In genomic region chr7:28780067-28780658, GRCm38 (mm10) we compare ENCODE assay signal across 9 mouse cellular contexts. TPM values are rescaled to one million over a fixed set of nuclear protein-coding genes. Genes with fewer than 3 reads are reported as not detected.
DNase-seq lines count a peak whose midpoint lies in the region; ATAC-seq lines count a peak whose summit lies in the region.
"Had no signal": no experiment of that assay in that cellular context is flagged by ENCODE, and none has a peak within 500 bp of the region (broad histone marks: within the 10 kb centered on the region; RNA-seq: fewer than 3 reads in every experiment).

No protein-coding gene starts in this region.

- peak overlapping the region; percentile 55 for H3K9ac ChIP-seq in heart, embryonic 16.5 days (ENCODE audit: low read length)
- H3K9ac ChIP-seq in liver, embryonic 13.5 days: 0 out of 2 replicates have a peak overlapping the region, but pooled peaks have one; percentile 3
- no peak overlapping the region for H3K9ac ChIP-seq in neural tube, embryonic 11.5 days (ENCODE audit: low read length)
- peak overlapping the region; percentile 49 for H3K9ac ChIP-seq in stomach, embryonic 16.5 days (ENCODE audit: low read length)

- peak; percentile 66 for DNase-seq in fibroblast of lung, adult 2 months (ENCODE audit: low read depth)
- peak; percentile 84 to 94 for DNase-seq in kidney, postnatal 25 days
- peak; percentile 77 for DNase-seq in liver, embryonic 13.5 days
- DNase-seq in neural tube, embryonic 11.5 days (ENCODE audit: low spot score): peak; percentile 81

- peak overlapping the region; percentile 6; the same call in 1 of the 2 replicates for H3K27ac ChIP-seq in brown adipose tissue, adult 24 weeks (replicated peaks; ENCODE audit: low read depth, low read length)
- peak overlapping the region; percentile 76 for H3K27ac ChIP-seq in heart, embryonic 16.5 days (ENCODE audit: low read length)
- H3K27ac ChIP-seq in liver, embryonic 13.5 days: no peak overlapping the region
- H3K27ac ChIP-seq in neural tube, embryonic 11.5 days (ENCODE audit: low read depth, low read length): no peak overlapping the region
- H3K27ac ChIP-seq in stomach, embryonic 16.5 days (ENCODE audit: low read length): peak overlapping the region; percentile 81

- H3K36me3 ChIP-seq in heart, embryonic 16.5 days (ENCODE audit: control insufficient read depth, insufficient read depth): peaks cover 3% of the 10 kb centered on the region; the same call in 1 of the 2 replicates
- peaks cover 13% of the 10 kb centered on the region for H3K36me3 ChIP-seq in liver, embryonic 13.5 days
- peaks cover 2% of the 10 kb centered on the region; the same call in 1 of the 2 replicates for H3K36me3 ChIP-seq in neural tube, embryonic 11.5 days (ENCODE audit: control insufficient read depth, insufficient read depth, low read length)
- H3K36me3 ChIP-seq in stomach, embryonic 16.5 days (ENCODE audit: control insufficient read depth, insufficient read depth, low read length): no peaks in the 10 kb centered on the region

- 0 out of 2 replicates have a peak, but pooled peaks cover 2% of the 10 kb centered on the region for H3K4me1 ChIP-seq in brown adipose tissue, adult 24 weeks (ENCODE audit: control insufficient read depth, insufficient read depth, insufficient read length, low read length)
- peaks cover 7% of the 10 kb centered on the region for H3K4me1 ChIP-seq in heart, embryonic 16.5 days (ENCODE audit: control insufficient read depth, insufficient read depth, low read length)
- peaks cover 16% of the 10 kb centered on the region for H3K4me1 ChIP-seq in liver, embryonic 13.5 days (replicated peaks)
- H3K4me1 ChIP-seq in neural tube, embryonic 11.5 days (ENCODE audit: control insufficient read depth, insufficient read depth, low read length): no peaks in the 10 kb centered on the region
- H3K4me1 ChIP-seq in stomach, embryonic 16.5 days (ENCODE audit: control insufficient read depth, insufficient read depth, low read length): peaks cover 9% of the 10 kb centered on the region

- H3K9me3 ChIP-seq in heart, embryonic 16.5 days (replicated peaks; ENCODE audit: control insufficient read depth, low read length): no peaks in the 10 kb centered on the region
- H3K9me3 ChIP-seq in liver, embryonic 13.5 days (replicated peaks): no peaks in the 10 kb centered on the region
- H3K9me3 ChIP-seq in neural tube, embryonic 11.5 days (ENCODE audit: control insufficient read depth, low read length): no peaks in the 10 kb centered on the region
- no peaks in the 10 kb centered on the region for H3K9me3 ChIP-seq in stomach, embryonic 16.5 days (replicated peaks; ENCODE audit: control insufficient read depth, low read length)

- H3K27me3 ChIP-seq in heart, embryonic 16.5 days (ENCODE audit: control insufficient read depth, insufficient read depth, low read length): no peaks in the 10 kb centered on the region
- H3K27me3 ChIP-seq in liver, embryonic 13.5 days: no peaks in the 10 kb centered on the region
- no peaks in the 10 kb centered on the region for H3K27me3 ChIP-seq in neural tube, embryonic 11.5 days (ENCODE audit: control insufficient read depth, insufficient read depth, low read length)
- no peaks in the 10 kb centered on the region for H3K27me3 ChIP-seq in stomach, embryonic 16.5 days (ENCODE audit: control insufficient read depth, insufficient read depth, low read length)

- 44% methylated on average over 6 of the region's 6 CpGs for WGBS in heart, embryonic 16.5 days
- WGBS in liver, embryonic 13.5 days (ENCODE audit: insufficient replicate concordance): 41% methylated on average over 6 of the region's 6 CpGs
- WGBS in neural tube, embryonic 11.5 days: 48% methylated on average over 6 of the region's 6 CpGs
- WGBS in stomach, embryonic 16.5 days: 43% methylated on average over 6 of the region's 6 CpGs

- H3K4me3 ChIP-seq in brown adipose tissue, adult 24 weeks (ENCODE audit: insufficient read depth, low read depth, low read length): no peak overlapping the region
- no peak overlapping the region for H3K4me3 ChIP-seq in heart, embryonic 16.5 days (ENCODE audit: low read length)
- no peak overlapping the region for H3K4me3 ChIP-seq in liver, embryonic 13.5 days (replicated peaks)
- no peak overlapping the region for H3K4me3 ChIP-seq in neural tube, embryonic 11.5 days (ENCODE audit: low read depth, low read length)
- H3K4me3 ChIP-seq in stomach, embryonic 16.5 days (replicated peaks; ENCODE audit: low read length): no peak overlapping the region

- peak; percentile 40 for ATAC-seq in CD4-positive, CD25-positive, alpha-beta regulatory T cell, adult 4 months
- ATAC-seq in heart, embryonic 16.5 days (replicated peaks; ENCODE audit: extremely low read depth, insufficient read depth, low FRiP score): peak; percentile 69; the same call in 1 of the 2 replicates
- ATAC-seq in liver, embryonic 13.5 days (ENCODE audit: low read depth): peak; percentile 76
- no peak for ATAC-seq in neural tube, embryonic 11.5 days (ENCODE audit: insufficient read depth, low FRiP score, low TSS enrichment)
- ATAC-seq in stomach, embryonic 16.5 days (ENCODE audit: insufficient read depth, low FRiP score): peak; percentile 83

- no peak overlapping the region for H3K4me2 ChIP-seq in heart, embryonic 16.5 days (ENCODE audit: low read depth, low read length)
- no peak overlapping the region for H3K4me2 ChIP-seq in liver, embryonic 13.5 days
- H3K4me2 ChIP-seq in neural tube, embryonic 11.5 days (ENCODE audit: low read depth): no peak overlapping the region
- H3K4me2 ChIP-seq in stomach, embryonic 16.5 days (ENCODE audit: low read depth, low read length): no peak overlapping the region

RNA-seq across cellular contexts. Expression of gene Rinl, which starts 8.6 kb away (rescaled TPM):
- 100 to 1,000 TPM; 197 to 273 TPM for polyA plus RNA-seq in CD4-positive, CD25-positive, alpha-beta regulatory T cell, adult 4 months (2017; shearing (Covaris generic))
- polyA plus RNA-seq in brown adipose tissue, adult 24 weeks (2012; ENCODE audit: insufficient read depth, insufficient read length, missing spikeins): 2.5 and 4.6 TPM in 2 replicates
- polyA plus RNA-seq in heart, embryonic 16.5 days (2015; fragmentation: Nextera tagmentation; extraction: Ambion mirVana): 5.8 and 11.1 TPM in 2 replicates
- 10.8 and 12.0 TPM in 2 replicates for polyA plus RNA-seq in liver, embryonic 13.5 days (2015; fragmentation: Nextera tagmentation; extraction: Ambion mirVana)
- polyA plus RNA-seq in neural tube, embryonic 11.5 days (2014; fragmentation: Nextera tagmentation; extraction: Ambion mirVana): 2.6 and 2.8 TPM in 2 replicates
- 5.0 and 5.9 TPM in 2 replicates for polyA plus RNA-seq in stomach, embryonic 16.5 days (2015; fragmentation: Nextera tagmentation; extraction: Ambion mirVana)

RNA-seq across cellular contexts. Expression of gene Nfkbib, which starts 12.9 kb away (rescaled TPM):
- polyA plus RNA-seq in CD4-positive, CD25-positive, alpha-beta regulatory T cell, adult 4 months (2017; shearing (Covaris generic)): 10 to 100 TPM; 54.3 to 56.8 TPM
- polyA plus RNA-seq in brown adipose tissue, adult 24 weeks (2012; ENCODE audit: insufficient read depth, insufficient read length, missing spikeins): 15.5 and 16.9 TPM in 2 replicates
- 34.7 and 41.0 TPM in 2 replicates for polyA plus RNA-seq in heart, embryonic 16.5 days (2015; fragmentation: Nextera tagmentation; extraction: Ambion mirVana)
- 37.0 and 37.1 TPM in 2 replicates for polyA plus RNA-seq in liver, embryonic 13.5 days (2015; fragmentation: Nextera tagmentation; extraction: Ambion mirVana)
- 49.7 and 57.3 TPM in 2 replicates for polyA plus RNA-seq in neural tube, embryonic 11.5 days (2014; fragmentation: Nextera tagmentation; extraction: Ambion mirVana)
- polyA plus RNA-seq in stomach, embryonic 16.5 days (2015; fragmentation: Nextera tagmentation; extraction: Ambion mirVana): 37.2 and 38.9 TPM in 2 replicates

RNA-seq across cellular contexts. Expression of gene Sirt2, which starts 13.6 kb away (rescaled TPM):
- polyA plus RNA-seq in CD4-positive, CD25-positive, alpha-beta regulatory T cell, adult 4 months (2017; shearing (Covaris generic)): 100 to 1,000 TPM in 1 of 2 experiments, 10 to 100 TPM in 1; 96.8 to 128 TPM
- 94.8 and 96.2 TPM in 2 replicates for polyA plus RNA-seq in brown adipose tissue, adult 24 weeks (2012; ENCODE audit: insufficient read depth, insufficient read length, missing spikeins)
- 60.4 and 65.1 TPM in 2 replicates for polyA plus RNA-seq in heart, embryonic 16.5 days (2015; fragmentation: Nextera tagmentation; extraction: Ambion mirVana)
- polyA plus RNA-seq in liver, embryonic 13.5 days (2015; fragmentation: Nextera tagmentation; extraction: Ambion mirVana): 25.1 and 28.4 TPM in 2 replicates
- 73.0 and 77.0 TPM in 2 replicates for polyA plus RNA-seq in neural tube, embryonic 11.5 days (2014; fragmentation: Nextera tagmentation; extraction: Ambion mirVana)
- 62.1 and 63.7 TPM in 2 replicates for polyA plus RNA-seq in stomach, embryonic 16.5 days (2015; fragmentation: Nextera tagmentation; extraction: Ambion mirVana)

RNA-seq across cellular contexts. Expression of gene Ccer2, which starts 24.2 kb away (rescaled TPM):
- not detected for polyA plus RNA-seq in CD4-positive, CD25-positive, alpha-beta regulatory T cell, adult 4 months (2017; shearing (Covaris generic))
- not detected in 2 replicates for polyA plus RNA-seq in brown adipose tissue, adult 24 weeks (2012; ENCODE audit: insufficient read depth, insufficient read length, missing spikeins)
- polyA plus RNA-seq in heart, embryonic 16.5 days (2015; fragmentation: Nextera tagmentation; extraction: Ambion mirVana): not detected in 2 replicates
- polyA plus RNA-seq in liver, embryonic 13.5 days (2015; fragmentation: Nextera tagmentation; extraction: Ambion mirVana): not detected in 2 replicates
- 1.1 and 1.9 TPM in 2 replicates for polyA plus RNA-seq in neural tube, embryonic 11.5 days (2014; fragmentation: Nextera tagmentation; extraction: Ambion mirVana)
- polyA plus RNA-seq in stomach, embryonic 16.5 days (2015; fragmentation: Nextera tagmentation; extraction: Ambion mirVana): 0.30 TPM in 1 of 2 replicates, not detected in the other
- polyA plus RNA-seq: gonadal fat pad, adult 2 months had no signal

RNA-seq across cellular contexts. Expression of gene Hnrnpl, which starts 28.2 kb away (rescaled TPM):
- polyA plus RNA-seq in CD4-positive, CD25-positive, alpha-beta regulatory T cell, adult 4 months (2017; shearing (Covaris generic)): 100 to 1,000 TPM; 181 to 326 TPM
- polyA plus RNA-seq in brown adipose tissue, adult 24 weeks (2012; ENCODE audit: insufficient read depth, insufficient read length, missing spikeins): 122 and 131 TPM in 2 replicates
- polyA plus RNA-seq in heart, embryonic 16.5 days (2015; fragmentation: Nextera tagmentation; extraction: Ambion mirVana): 135 and 139 TPM in 2 replicates
- polyA plus RNA-seq in liver, embryonic 13.5 days (2015; fragmentation: Nextera tagmentation; extraction: Ambion mirVana): 130 and 154 TPM in 2 replicates
- polyA plus RNA-seq in neural tube, embryonic 11.5 days (2014; fragmentation: Nextera tagmentation; extraction: Ambion mirVana): 320 and 326 TPM in 2 replicates
- polyA plus RNA-seq in stomach, embryonic 16.5 days (2015; fragmentation: Nextera tagmentation; extraction: Ambion mirVana): 170 and 200 TPM in 2 replicates

Comparison
In these comparisons a context has a peak if more than half of its experiments do, and no peak if none do; other contexts are left out.
1. H3K27ac ChIP-seq: peak in brown adipose tissue, adult 24 weeks (single experiment), heart, embryonic 16.5 days (single experiment) and stomach, embryonic 16.5 days (single experiment); none in liver, embryonic 13.5 days (single experiment) and neural tube, embryonic 11.5 days (single experiment).
2. RNA of gene Rinl, which starts 8.6 kb away (polyA plus RNA-seq): 197 to 273 TPM in CD4-positive, CD25-positive, alpha-beta regulatory T cell, adult 4 months; 10.8 to 12.0 TPM in liver, embryonic 13.5 days, 5.8 to 11.1 TPM in heart, embryonic 16.5 days, 5.0 to 5.9 TPM in stomach, embryonic 16.5 days, 2.6 to 2.8 TPM in neural tube, embryonic 11.5 days and 2.5 to 4.6 TPM in brown adipose tissue, adult 24 weeks; every median in the first group is over 10 times any median in the second.
3. Peak in every context shown above with its lines, with median percentiles within 50 percentile points of each other: DNase-seq.